Mouse (Mus musculus) neural tube, embryonic 14.5 days (tissue): Measurements from ENCODE around the gene Otogl. TPM values are rescaled to one million over a fixed set of nuclear protein-coding genes. Genes with fewer than 3 reads are reported as not detected.

Experiments
- ATAC-seq: fragments of 200-750 bp; cut with Nextera tagmentation; 2 replicates; pipeline ENCODE4 v1.8.0; 2017; ENCODE audit warnings: low read depth, mild to moderate bottlenecking, moderate TSS enrichment, moderate library complexity
- H3K27ac ChIP-seq: fragments of 300-500 bp; sonication (generic); 2 replicates; pipeline ENCODE4 v1.5.1; 2014; ENCODE audit warnings: low read depth, mild to moderate bottlenecking, control low read depth, low read length, moderate library complexity, mixed read lengths
- H3K27me3 ChIP-seq: fragments of 300-500 bp; sonication (generic); 2 replicates; pipeline ENCODE4 v1.6.1; 2014; ENCODE audit warnings: low read length; ENCODE audit not compliant: control insufficient read depth, insufficient read depth
- H3K36me3 ChIP-seq: fragments of 300-500 bp; sonication (generic); 2 replicates; pipeline ENCODE4 v1.6.1; 2014; ENCODE audit warnings: low read length, mixed read lengths; ENCODE audit not compliant: control insufficient read depth, insufficient read depth
- H3K4me1 ChIP-seq: fragments of 300-500 bp; sonication (generic); 2 replicates; pipeline ENCODE4 v1.6.1; 2014; ENCODE audit warnings: low read length; ENCODE audit not compliant: control insufficient read depth, insufficient read depth
- H3K4me2 ChIP-seq: fragments of 300-500 bp; sonication (generic); 2 replicates; pipeline ENCODE4 v1.6.1; 2014; ENCODE audit warnings: mild to moderate bottlenecking, low read depth, low read length, control low read depth
- H3K4me3 ChIP-seq: fragments of 300-500 bp; sonication (generic); 2 replicates; pipeline ENCODE4 v1.5.1; 2014; ENCODE audit warnings: low read depth, low read length, control low read depth, mixed read lengths
- H3K9ac ChIP-seq: fragments of 300-500 bp; sonication (generic); replicated peaks from 2 replicates; pipeline ENCODE4 v1.6.1; 2014; ENCODE audit warnings: low read depth, mild to moderate bottlenecking, control low read depth, low read length, mixed read lengths
- H3K9me3 ChIP-seq: fragments of 300-500 bp; sonication (generic); 2 replicates; pipeline ENCODE4 v1.6.1; 2016; ENCODE audit warnings: low read length; ENCODE audit not compliant: control insufficient read depth
- WGBS: fragments of 180-500 bp; shearing (Covaris S2); extraction: QIAGEN DNeasy Blood & Tissue Kit; methylation state at CpG from one replicate; pipeline ENCODE4 v1.1.7; 2014; 5-methylcytosine and 5-hydroxymethylcytosine counted together
- polyA plus RNA-seq: library from polyadenylated mRNA; unstranded; fragments of >200 nt; fragmentation: Nextera tagmentation; extraction: Ambion mirVana; gene quantifications from 2 replicates; pipeline ENCODE4 v1.2.1, GENCODE M21; 2014

Otogl gene
- polyA plus RNA-seq, 1 experiment from 2014 or later = 0.05 TPM

DNA sequence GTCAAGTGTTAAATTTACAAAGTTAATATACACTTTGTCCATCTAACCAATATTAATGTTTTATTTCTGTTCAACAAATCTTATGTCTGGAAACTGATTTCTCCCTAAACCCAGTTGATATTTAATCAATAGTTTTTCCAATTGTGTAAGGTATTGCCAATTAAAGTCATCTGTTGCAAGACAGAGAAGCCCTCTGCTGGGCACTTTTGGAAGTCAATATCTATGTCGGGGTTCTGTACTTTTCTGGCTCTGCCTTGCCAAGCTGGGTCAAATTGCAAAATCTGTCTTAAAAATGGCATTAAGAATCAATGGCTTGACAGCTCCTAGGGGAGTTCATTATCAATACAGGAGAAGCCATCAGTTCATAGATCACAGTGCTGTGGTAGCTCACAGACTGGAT is 10.8 kb upstream of the Otogl start:
- ATAC-seq = no peak
- Histone ChIP-seq H3K27ac (no peak overlapping the region), H3K27me3 (no peaks in the 10 kb centered on the region), H3K9ac (no peak overlapping the region), H3K36me3 (no peaks in the 10 kb centered on the region), H3K4me3 (no peak overlapping the region), H3K9me3 (no peaks in the 10 kb centered on the region), H3K4me1 (no peaks in the 10 kb centered on the region), H3K4me2 (no peak overlapping the region)
- WGBS = 25% methylated on average over 1 of the region's 1 CpGs

DNA sequence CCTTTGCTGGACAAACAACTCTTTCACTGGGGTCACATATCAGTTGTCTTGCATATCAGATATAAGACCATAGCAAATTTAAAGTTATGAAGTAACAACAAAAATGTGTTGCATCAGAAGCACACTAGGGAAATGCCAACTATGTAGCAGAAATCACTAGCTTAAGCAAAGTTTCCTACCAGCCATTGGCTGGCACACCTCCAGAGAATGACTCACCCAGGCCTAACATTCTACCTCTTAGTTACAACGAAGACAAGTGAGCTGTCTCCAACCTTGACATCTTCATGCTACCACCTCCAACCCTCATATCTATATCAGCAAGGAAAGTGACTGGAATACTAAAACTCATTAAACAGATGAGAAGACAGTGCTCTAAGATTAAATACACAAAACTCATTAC is 9.6 kb upstream of the Otogl start:
- H3K9ac ChIP-seq = no peak overlapping the region
- no peaks in the 10 kb centered on the region for H3K9me3 ChIP-seq
- H3K4me2 ChIP-seq = no peak overlapping the region
- no peaks in the 10 kb centered on the region for H3K27me3 ChIP-seq
- H3K4me1 ChIP-seq = no peaks in the 10 kb centered on the region
- no peak for ATAC-seq
- no peak overlapping the region for H3K27ac ChIP-seq
- 69% methylated on average over 1 of the region's 1 CpGs for WGBS
- H3K4me3 ChIP-seq = no peak overlapping the region
- H3K36me3 ChIP-seq = no peaks in the 10 kb centered on the region

- WGBS = 90% methylated on average over 1 of the region's 1 CpGs
- no peaks in the 10 kb centered on the region for H3K9me3 ChIP-seq
- H3K4me1 ChIP-seq = no peaks in the 10 kb centered on the region
- no peaks in the 10 kb centered on the region for H3K27me3 ChIP-seq
- ATAC-seq = no peak
- H3K4me2 ChIP-seq = no peak overlapping the region
- no peak overlapping the region for H3K4me3 ChIP-seq
- H3K27ac ChIP-seq = no peak overlapping the region
- no peak overlapping the region for H3K9ac ChIP-seq
- H3K36me3 ChIP-seq = no peaks in the 10 kb centered on the region
Observed at GRCm38 (mm10) chr10:107921134-107921533, 9.2 kb upstream of the Otogl start.

DNA sequence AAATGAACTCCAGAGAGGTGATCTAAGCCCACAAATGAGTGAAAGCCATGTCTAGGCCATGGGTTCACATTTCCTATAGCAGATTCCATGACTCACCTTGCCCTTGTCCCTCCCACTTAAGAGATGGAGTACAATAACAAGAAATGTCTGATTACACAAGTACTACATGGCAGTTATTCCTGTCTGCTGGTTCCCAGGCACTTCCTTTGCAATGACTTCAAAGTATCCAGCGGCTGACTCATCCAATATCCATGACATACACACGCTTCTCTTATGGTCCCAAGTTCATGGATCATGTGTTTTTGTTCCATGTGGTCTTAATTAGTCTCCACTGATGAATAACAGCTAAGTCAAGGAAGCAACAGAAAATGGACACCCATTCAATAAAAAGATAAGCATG is 1.1 kb upstream of the Otogl start:
- no peak overlapping the region for H3K4me3 ChIP-seq
- H3K4me1 ChIP-seq = no peaks in the 10 kb centered on the region
- H3K9ac ChIP-seq = no peak overlapping the region
- no peak overlapping the region for H3K27ac ChIP-seq
- H3K9me3 ChIP-seq = no peaks in the 10 kb centered on the region
- WGBS = 77% methylated on average over 2 of the region's 2 CpGs
- ATAC-seq = no peak
- H3K27me3 ChIP-seq = no peaks in the 10 kb centered on the region
- H3K4me2 ChIP-seq = no peak overlapping the region
- no peaks in the 10 kb centered on the region for H3K36me3 ChIP-seq

DNA sequence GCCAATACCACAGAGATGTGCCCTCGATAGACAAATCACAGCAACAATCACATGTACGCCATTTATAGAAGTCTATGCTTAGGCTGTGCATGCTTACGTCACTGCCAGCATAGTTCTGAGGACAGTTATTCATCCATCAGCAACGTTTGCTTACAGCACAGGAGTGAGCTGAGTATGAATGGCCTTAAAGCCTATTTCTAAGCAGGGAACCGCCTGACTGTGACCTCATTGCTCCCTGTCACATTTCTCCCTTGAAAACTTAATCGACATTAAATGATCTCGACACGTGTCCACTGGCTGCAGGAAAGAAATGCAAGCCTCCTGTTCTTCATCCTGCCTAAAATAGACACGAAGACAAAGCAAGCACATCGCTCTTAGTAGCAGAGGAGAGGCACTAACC is 5.5 kb downstream of the Otogl start:
- no peak overlapping the region for H3K9ac ChIP-seq
- H3K9me3 ChIP-seq = no peaks in the 10 kb centered on the region
- H3K4me2 ChIP-seq = no peak overlapping the region
- H3K4me1 ChIP-seq = no peaks in the 10 kb centered on the region
- no peak for ATAC-seq
- no peak overlapping the region for H3K27ac ChIP-seq
- no peak overlapping the region for H3K4me3 ChIP-seq
- WGBS = 85% methylated on average over 10 of the region's 10 CpGs
- no peaks in the 10 kb centered on the region for H3K27me3 ChIP-seq
- H3K36me3 ChIP-seq = no peaks in the 10 kb centered on the region

DNA sequence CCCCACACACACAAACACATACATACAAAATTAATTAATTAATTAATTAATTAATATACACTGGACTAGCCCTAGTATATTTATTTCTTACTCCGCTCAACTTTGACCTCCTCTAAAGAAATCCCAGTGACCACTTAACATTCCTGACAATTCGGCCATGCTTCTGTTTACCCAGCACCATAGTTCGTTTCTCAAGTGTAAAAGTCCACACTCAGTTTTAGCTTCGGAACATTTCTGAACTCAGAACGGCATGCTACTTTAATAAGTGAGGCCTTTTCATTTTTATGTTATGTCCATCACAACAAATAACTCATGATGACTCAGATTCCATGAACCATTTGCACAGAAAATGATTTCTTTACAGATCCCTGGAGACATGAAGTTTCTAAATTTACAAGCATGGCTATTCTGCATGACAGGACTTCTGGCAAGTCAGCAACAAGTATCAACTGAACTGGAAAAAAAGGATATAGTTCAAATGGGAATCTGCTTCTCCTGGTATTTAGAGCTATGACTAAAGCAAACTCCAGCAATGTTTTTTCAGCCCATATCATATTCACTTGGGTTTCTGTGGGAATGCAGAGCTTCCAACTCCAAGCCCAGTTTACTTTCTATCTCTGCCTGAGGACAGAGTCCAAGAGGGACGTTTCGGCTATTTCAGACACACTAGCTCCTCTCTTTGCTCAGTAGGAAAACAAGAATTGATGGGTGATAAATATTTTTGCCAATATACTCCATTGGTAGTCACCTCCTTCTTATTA is 6.5 kb downstream of the Otogl start:
- Histone ChIP-seq H3K9ac (no peak overlapping the region), H3K9me3 (no peaks in the 10 kb centered on the region), H3K36me3 (no peaks in the 10 kb centered on the region), H3K4me1 (no peaks in the 10 kb centered on the region), H3K27me3 (no peaks in the 10 kb centered on the region), H3K4me3 (no peak overlapping the region), H3K27ac (no peak overlapping the region), H3K4me2 (no peak overlapping the region)
- WGBS = 88% methylated on average over 7 of the region's 7 CpGs
- ATAC-seq = no peak

DNA sequence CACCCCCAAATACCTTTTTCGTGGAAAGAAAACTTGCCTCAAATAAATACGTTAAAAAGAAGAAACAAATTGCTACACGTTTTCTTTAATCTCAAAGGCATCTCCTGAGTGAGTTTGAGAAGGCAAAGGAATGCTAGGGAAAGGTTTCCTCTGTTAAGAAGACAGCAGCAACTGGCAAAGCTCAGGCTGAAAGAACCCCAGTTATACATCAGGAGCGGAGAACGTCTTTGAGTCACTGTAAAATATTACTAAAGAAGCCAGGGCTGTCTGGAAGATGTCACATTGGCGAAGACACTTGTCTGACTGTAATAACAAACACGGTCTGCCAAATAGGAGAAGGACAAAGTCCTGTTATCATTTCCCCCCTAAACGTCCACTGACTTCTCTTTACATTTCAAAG is 10.0 kb downstream of the Otogl start:
- no peak overlapping the region for H3K9ac ChIP-seq
- WGBS = 84% methylated on average over 8 of the region's 8 CpGs

DNA sequence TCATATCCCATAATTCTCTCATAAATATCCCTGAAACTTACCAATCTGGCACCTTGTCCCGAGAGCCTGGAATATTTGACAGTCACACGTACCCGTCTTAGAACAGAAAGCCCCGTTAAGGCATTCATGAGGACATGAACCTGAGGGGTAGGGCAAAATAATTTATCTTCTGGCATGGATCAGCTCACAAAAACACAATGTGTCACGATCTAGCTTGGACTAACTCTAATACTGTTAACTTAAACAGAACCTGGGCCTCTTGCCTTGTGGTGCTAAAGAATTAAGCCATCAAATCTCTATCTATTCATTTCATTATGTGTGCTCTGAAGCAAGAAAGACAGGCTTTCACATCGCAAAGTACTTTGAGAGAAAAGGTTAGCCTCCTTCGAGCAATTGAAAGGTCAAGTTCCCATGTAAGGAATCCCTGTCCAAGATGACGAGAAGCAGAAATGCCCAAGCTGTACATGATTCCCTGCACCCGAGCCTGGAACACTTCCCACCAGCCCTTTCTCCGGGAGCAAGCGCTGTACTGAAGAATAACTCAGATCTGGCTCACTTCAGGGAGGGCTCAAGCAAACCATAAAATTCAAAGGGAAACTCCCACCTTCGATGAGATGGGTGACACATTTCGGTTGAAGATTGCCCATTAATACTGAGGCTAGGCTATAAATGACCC is 10.6 kb downstream of the Otogl start:
- Histone ChIP-seq H3K4me1 (no peaks in the 10 kb centered on the region), H3K27me3 (no peaks in the 10 kb centered on the region), H3K9me3 (no peaks in the 10 kb centered on the region), H3K4me3 (no peak overlapping the region), H3K36me3 (no peaks in the 10 kb centered on the region), H3K9ac (no peak overlapping the region), H3K4me2 (no peak overlapping the region), H3K27ac (no peak overlapping the region)
- ATAC-seq = no peak
- 66% methylated on average over 13 of the region's 13 CpGs for WGBS

More for the DNA sequence above, 10.0 kb downstream of the Otogl start:
- no peak overlapping the region for H3K4me2 ChIP-seq
- H3K4me3 ChIP-seq = no peak overlapping the region
- H3K27ac ChIP-seq = no peak overlapping the region
- no peaks in the 10 kb centered on the region for H3K36me3 ChIP-seq
- no peaks in the 10 kb centered on the region for H3K27me3 ChIP-seq
- no peaks in the 10 kb centered on the region for H3K4me1 ChIP-seq
- H3K9me3 ChIP-seq = no peaks in the 10 kb centered on the region
- ATAC-seq = no peak

DNA sequence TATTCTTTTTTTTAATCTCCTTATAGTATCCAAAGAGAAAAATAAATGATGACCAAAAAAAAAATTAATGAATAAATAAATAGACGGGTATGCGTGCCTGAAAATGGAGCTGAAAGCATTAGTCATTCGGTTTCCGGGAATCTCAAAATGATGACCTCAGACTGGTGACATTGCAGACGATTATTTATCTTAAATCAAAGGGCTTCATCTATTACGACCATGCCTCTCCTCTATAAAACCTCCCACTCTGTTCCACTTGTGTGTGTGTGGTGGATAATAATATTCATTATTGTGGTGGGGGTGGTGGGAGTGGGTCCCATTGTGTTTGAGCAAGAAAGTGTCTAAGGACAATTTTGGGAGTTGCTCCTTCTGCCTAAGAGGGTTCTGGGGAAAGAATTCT is 12.0 kb downstream of the Otogl start:
- no peak for ATAC-seq
- WGBS = 74% methylated on average over 6 of the region's 6 CpGs
- no peak overlapping the region for H3K4me2 ChIP-seq
- no peak overlapping the region for H3K4me3 ChIP-seq
- H3K27ac ChIP-seq = no peak overlapping the region
- H3K4me1 ChIP-seq = no peaks in the 10 kb centered on the region
- no peaks in the 10 kb centered on the region for H3K36me3 ChIP-seq
- H3K27me3 ChIP-seq = no peaks in the 10 kb centered on the region
- no peaks in the 10 kb centered on the region for H3K9me3 ChIP-seq
- H3K9ac ChIP-seq = no peak overlapping the region
